Mouse (Mus musculus) midbrain, postnatal 0 days (tissue): Measurements from ENCODE around the gene Thoc7. TPM values are rescaled to one million over a fixed set of nuclear protein-coding genes. Genes with fewer than 3 reads are reported as not detected.

ENCODE experiments used
- ATAC-seq: fragments of 200-750 bp; cut with Nextera tagmentation; 2 replicates; pipeline ENCODE4 v1.8.0; 2017; ENCODE audit warnings: moderate number of reproducible peaks, mild to moderate bottlenecking, moderate TSS enrichment, moderate library complexity; ENCODE audit not compliant: low FRiP score
- DNase-seq: peaks from one replicate; pipeline ENCODE4 v3.0.0-alpha.2; 2015; ENCODE audit warnings: low spot score
- H3K27ac ChIP-seq: fragments of 300-500 bp; sonication (generic); 2 replicates; pipeline ENCODE4 v1.5.1; 2014; ENCODE audit warnings: low read depth, mild to moderate bottlenecking, low read length, mixed read lengths
- H3K27me3 ChIP-seq: fragments of 300-500 bp; sonication (generic); 2 replicates; pipeline ENCODE4 v1.6.1; 2014; ENCODE audit warnings: low read length, control low read depth, mixed read lengths; ENCODE audit not compliant: insufficient read depth
- H3K36me3 ChIP-seq: fragments of 300-500 bp; sonication (generic); 2 replicates; pipeline ENCODE4 v1.6.1; 2014; ENCODE audit warnings: low read length, control low read depth, mixed read lengths; ENCODE audit not compliant: insufficient read depth
- H3K4me1 ChIP-seq: fragments of 300-500 bp; sonication (generic); 2 replicates; pipeline ENCODE4 v1.6.1; 2014; ENCODE audit warnings: mild to moderate bottlenecking, control low read depth, antibody characterized with exemption, low read length, mixed read lengths; ENCODE audit not compliant: insufficient read depth
- H3K4me2 ChIP-seq: fragments of 300-500 bp; sonication (generic); 2 replicates; pipeline ENCODE4 v1.6.1; 2014; ENCODE audit warnings: low read depth, mild to moderate bottlenecking, low read length, mixed read lengths; ENCODE audit not compliant: poor library complexity, severe bottlenecking
- H3K4me3 ChIP-seq: fragments of 300-500 bp; sonication (generic); 2 replicates; pipeline ENCODE4 v1.5.1; 2014; ENCODE audit warnings: low read depth, mild to moderate bottlenecking, low read length, moderate library complexity
- H3K9ac ChIP-seq: fragments of 300-500 bp; sonication (generic); replicated peaks from 2 replicates; pipeline ENCODE4 v1.6.1; 2014; ENCODE audit warnings: mild to moderate bottlenecking, low read length, moderate library complexity, mixed read lengths; ENCODE audit not compliant: poor library complexity, severe bottlenecking
- H3K9me3 ChIP-seq: fragments of 300-500 bp; sonication (generic); 2 replicates; pipeline ENCODE4 v1.6.1; 2016; ENCODE audit warnings: low read length, control low read depth
- CTCF ChIP-seq: IDR thresholded peaks from 2 replicates; pipeline ENCODE4 v1.5.1; 2016; ENCODE audit warnings: antibody characterized with exemption, mild to moderate bottlenecking
- WGBS: fragments of 180-500 bp; shearing (Covaris S2); extraction: QIAGEN DNeasy Blood & Tissue Kit; methylation state at CpG from one replicate; pipeline ENCODE4 v1.1.7; 2014; 5-methylcytosine and 5-hydroxymethylcytosine counted together
- polyA plus RNA-seq: library from polyadenylated mRNA; unstranded; fragments of >200 nt; fragmentation: Nextera tagmentation; extraction: Ambion mirVana; gene quantifications from 2 replicates; pipeline ENCODE4 v1.2.1, GENCODE M21; 2015
- total RNA-seq: library from RNA; depleted of rRNA; stranded (reverse); fragments of >200 nt; gene quantifications from 2 replicates; pipeline ENCODE4 v1.2.3, GENCODE M21; 2014

Gene Thoc7
- total and polyA plus RNA-seq, 2 experiments from 2014 or later, result 55.7 to 195 TPM

DNA sequence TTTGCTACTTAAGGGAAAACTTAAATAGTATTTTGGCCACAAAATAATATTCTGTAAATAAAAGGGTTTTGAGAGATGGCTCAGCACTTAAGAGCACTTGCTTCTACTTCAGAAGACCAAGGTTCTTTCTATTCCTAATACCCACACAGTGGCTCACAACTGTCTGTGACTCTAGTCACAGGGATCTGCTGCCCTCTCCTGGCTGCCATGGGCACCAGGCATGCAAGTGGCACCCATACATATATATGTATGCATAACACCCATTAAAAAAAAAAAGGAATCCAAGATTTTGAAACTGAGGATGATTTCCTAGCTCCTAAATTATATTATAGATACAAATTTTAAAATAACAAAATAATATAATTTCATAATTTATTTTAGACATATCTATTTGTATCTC lies 11.3 kb downstream of the Thoc7 start:
- Histone ChIP-seq H3K9me3 (no peaks in the 10 kb centered on the region), H3K36me3 (peaks cover 29% of the 10 kb centered on the region)
- DNase-seq, result peak; percentile 71

DNA sequence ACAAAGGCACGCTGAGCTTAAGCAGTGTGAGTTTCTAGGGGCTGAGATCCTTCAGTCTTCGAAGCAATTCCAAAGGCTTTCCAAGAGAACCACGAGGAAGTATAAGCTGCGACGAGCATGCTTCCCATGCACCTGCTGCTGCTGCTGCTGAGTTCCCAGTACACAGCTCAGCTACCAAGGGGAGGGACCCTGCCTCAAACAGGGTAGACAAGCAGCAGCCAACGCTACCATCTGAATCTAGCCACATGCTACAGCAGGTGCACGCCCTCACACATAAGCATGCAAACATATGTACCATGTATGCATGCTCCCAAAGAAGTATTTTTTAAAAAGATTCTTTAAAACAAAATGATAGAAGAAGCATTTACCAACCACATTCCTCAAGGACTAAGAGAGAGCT lies 13.3 kb downstream of the Thoc7 start:
- Histone ChIP-seq H3K9ac (no peak overlapping the region), H3K9me3 (no peaks in the 10 kb centered on the region), H3K4me3 (no peak overlapping the region), H3K4me2 (no peak overlapping the region), H3K27me3 (no peaks in the 10 kb centered on the region), H3K27ac (no peak overlapping the region), H3K36me3 (peaks cover 29% of the 10 kb centered on the region), H3K4me1 (no peaks in the 10 kb centered on the region)
- DNase-seq (no peak), ATAC-seq (peak; percentile 26; the same call in 1 of the 2 replicates)
- no peak for TF ChIP-seq CTCF
- 87% methylated on average over 7 of the region's 7 CpGs for WGBS

More for the DNA sequence above, 11.3 kb downstream of the Thoc7 start:
- Histone ChIP-seq H3K27me3 (no peaks in the 10 kb centered on the region), H3K4me2 (no peak overlapping the region), H3K4me3 (no peak overlapping the region), H3K27ac (no peak overlapping the region), H3K4me1 (no peaks in the 10 kb centered on the region), H3K9ac (no peak overlapping the region)
- peak; percentile 79 for TF ChIP-seq CTCF
- ATAC-seq, result peak; percentile 74; the same call in 1 of the 2 replicates

DNA sequence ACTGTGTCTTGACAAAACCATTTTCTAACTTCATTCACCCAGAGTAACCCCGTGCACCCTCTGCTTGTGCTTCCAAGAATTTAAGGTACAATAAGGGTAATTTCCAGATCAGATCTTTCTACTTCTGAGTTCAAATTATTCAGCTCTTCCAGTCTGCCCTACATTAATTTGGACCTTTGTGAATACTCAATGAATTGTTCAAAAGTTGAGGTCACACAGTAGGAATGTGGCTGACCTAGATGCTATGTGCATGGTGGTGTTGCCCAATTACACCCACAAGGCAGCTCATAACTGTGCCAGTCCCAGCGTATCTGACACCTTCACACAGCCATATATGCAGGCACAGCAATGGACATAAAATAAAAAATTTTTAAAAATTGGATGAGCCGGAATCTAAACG lies 17.0 kb downstream of the Thoc7 start:
- Histone ChIP-seq H3K9me3 (no peaks in the 10 kb centered on the region), H3K4me2 (no peak overlapping the region), H3K27ac (no peak overlapping the region), H3K9ac (no peak overlapping the region), H3K36me3 (peaks cover 19% of the 10 kb centered on the region), H3K27me3 (no peaks in the 10 kb centered on the region), H3K4me1 (no peaks in the 10 kb centered on the region), H3K4me3 (no peak overlapping the region)
- WGBS, result 94% methylated on average over 4 of the region's 4 CpGs
- ATAC-seq, result no peak
- DNase-seq, result no peak
- TF ChIP-seq CTCF, result no peak

DNA sequence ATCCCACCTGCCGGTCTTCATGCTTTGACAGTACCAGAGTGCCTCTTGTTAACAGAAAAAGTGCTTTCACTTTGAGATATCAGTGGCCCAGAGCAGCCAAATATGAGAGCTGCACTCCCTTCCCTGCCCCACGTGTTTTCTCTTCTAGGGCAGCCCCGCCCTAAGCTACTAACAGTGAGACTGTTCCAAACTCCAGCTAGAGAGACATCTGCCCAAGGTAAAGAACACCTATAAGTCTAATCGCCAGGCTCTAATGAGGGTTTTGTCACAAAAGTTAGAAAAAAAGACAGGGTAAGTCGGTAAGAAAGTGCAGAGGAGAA lies 27.6 kb downstream of the Thoc7 start:
- H3K27ac ChIP-seq, result no peak overlapping the region
- no peaks in the 10 kb centered on the region for H3K9me3 ChIP-seq
- DNase-seq, result no peak
- no peak for ATAC-seq
- H3K9ac ChIP-seq, result no peak overlapping the region
- H3K4me3 ChIP-seq, result no peak overlapping the region
- no peaks in the 10 kb centered on the region for H3K4me1 ChIP-seq
- no peak for TF ChIP-seq CTCF
- peak overlapping the region; percentile 58 for H3K4me2 ChIP-seq
- WGBS, result 51% methylated on average over 5 of the region's 5 CpGs
- H3K36me3 ChIP-seq, result no peaks in the 10 kb centered on the region
- H3K27me3 ChIP-seq, result no peaks in the 10 kb centered on the region

DNA sequence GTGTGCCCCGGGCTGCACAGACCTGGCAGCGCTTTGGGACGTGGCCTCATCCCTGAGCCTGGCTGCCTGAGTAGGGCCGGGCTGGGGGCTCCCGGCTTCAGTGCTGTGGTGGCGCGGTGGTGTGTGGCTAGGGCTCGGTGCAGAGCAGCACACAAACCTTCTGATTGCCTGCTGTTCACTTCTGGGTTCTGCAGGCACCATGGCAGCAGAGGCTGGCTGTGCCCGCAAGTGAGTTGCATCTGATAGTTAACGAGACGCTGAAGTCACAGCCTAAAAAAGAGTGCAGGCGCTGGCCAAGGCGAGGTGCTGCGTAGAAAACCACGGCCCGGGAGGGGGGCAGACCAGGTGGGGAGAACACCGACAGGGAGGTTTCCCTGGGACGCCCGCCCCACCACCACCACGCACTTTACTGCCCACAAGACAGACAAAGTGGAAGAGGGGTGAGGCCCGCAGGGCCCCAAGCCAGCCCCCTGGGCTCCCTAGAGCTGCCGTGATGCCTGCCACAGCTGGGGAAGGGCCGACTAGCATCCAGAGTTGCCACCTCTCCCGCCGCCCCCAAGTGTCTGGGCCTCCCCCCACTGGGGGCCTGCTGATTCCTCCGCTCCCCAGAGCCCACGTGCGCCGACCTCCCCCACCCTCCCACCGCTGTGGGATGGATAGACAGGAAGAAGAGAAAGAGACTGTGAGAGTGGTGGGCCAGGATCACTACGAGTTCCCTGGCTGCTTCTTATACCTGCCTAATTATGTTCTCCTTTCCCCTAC lies 28.2 kb downstream of the Thoc7 start:
- H3K4me2 ChIP-seq, result peak overlapping the region; percentile 58
- no peaks in the 10 kb centered on the region for H3K36me3 ChIP-seq
- H3K9me3 ChIP-seq, result no peaks in the 10 kb centered on the region
- peak overlapping the region; percentile 28 for H3K4me3 ChIP-seq
- ATAC-seq (peak; percentile 60), DNase-seq (no peak)
- H3K4me1 ChIP-seq, result no peaks in the 10 kb centered on the region
- no peak for TF ChIP-seq CTCF
- no peak overlapping the region for H3K27ac ChIP-seq
- WGBS, result 32% methylated on average over 29 of the region's 31 CpGs
- H3K27me3 ChIP-seq, result no peaks in the 10 kb centered on the region
- peak overlapping the region; percentile 39; the same call in 1 of the 2 replicates for H3K9ac ChIP-seq

DNA sequence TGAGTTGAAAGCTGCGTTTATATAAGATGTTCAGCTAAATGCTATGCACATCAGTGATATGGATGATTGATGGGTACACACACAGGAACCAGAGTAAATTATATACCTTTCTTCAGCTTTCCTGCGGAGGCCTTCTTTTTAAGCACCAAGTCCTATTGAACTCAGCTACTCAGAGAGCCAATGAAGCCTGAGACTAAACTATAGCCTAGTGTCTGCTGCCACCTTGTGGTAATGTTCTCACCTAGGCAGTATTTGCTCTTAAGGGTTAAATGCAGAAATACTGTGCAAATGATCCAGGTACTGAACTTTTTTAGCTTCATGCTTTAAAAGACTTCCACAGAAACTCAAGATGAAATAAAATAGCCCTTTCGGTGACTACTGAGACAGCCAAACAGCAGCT lies 44.0 kb downstream of the Thoc7 start:
- peak; percentile 95 for TF ChIP-seq CTCF
- Histone ChIP-seq H3K4me1 (no peaks in the 10 kb centered on the region), H3K9ac (no peak overlapping the region), H3K9me3 (no peaks in the 10 kb centered on the region), H3K4me2 (no peak overlapping the region), H3K27me3 (no peaks in the 10 kb centered on the region), H3K36me3 (no peaks in the 10 kb centered on the region), H3K27ac (no peak overlapping the region), H3K4me3 (no peak overlapping the region)
- ATAC-seq (peak; percentile 70), DNase-seq (peak; percentile 95)
- WGBS, result 33% methylated on average over 3 of the region's 3 CpGs
